Mouse (Mus musculus) cerebellum, postnatal 10 days (tissue): ENCODE measurements around the gene Dennd1a.

Experiments
- DNase-seq, 2 experiments: peaks; one replicate each; pipeline ENCODE4 v3.0.0; 2021; ENCODE audit warnings: mixed read lengths in 2 of 2

Dennd1a gene

DNA sequence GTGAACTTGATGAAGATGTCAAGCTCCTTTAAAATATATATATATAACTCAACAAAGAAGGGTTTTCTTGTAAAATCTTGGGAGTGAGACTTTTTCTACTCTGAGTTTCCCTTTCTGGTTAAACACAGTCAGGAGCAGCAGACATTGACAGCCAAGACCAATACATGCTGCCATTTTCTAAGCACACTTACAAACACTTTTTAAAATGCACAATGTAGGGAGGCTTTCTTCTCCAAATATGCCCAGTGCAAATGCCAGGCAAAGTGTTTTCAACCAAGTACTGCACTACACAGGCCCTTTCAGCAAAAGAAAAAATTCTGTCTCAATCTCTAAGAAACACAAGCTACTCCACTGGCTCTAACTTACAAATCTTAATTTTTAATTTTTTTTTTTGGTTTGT is 65.7 kb downstream of the Dennd1a start:
- DNase-seq = no peak

DNA sequence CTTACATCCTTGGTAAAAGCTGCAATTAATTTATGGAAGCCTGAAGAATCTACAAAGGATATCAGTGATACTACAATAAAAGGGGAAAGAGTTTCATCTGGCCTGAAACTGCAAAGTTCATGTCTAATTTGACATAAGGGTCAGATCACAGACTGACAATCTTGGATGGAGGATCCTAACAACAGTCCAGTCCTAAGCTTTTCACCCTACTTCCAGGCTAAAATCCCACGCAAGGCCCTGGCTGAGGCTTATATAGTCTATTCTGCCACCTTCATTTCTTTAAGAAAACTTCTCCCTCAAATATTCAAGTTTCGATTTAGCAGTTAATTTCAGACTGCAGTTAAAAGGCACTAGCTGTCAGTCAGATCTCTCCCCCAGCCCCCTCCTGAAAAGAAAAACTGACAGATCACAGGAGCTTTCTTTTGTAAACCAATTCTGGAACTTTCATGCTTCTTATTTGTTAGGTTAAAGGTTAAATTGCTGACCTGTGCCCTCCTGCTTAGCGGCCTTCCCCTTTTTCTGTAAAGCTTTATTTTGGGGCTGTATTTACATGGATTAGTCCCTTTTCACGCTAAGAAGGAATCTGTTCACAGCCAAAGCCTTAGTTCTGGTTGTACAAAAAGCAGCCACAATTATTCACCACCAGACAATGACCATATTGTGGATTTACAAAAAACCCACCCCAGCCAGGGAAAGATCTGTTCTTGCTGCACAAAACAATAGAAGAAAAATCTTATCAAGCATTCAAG is 66.3 kb downstream of the Dennd1a start:
- no peak for DNase-seq

- no peak for DNase-seq
Observed at GRCm38 (mm10) chr2:38219666-38220065, 67.5 kb downstream of the Dennd1a start.

- no peak for DNase-seq
Observed at GRCm38 (mm10) chr2:38213041-38213440, 74.1 kb downstream of the Dennd1a start.

DNA sequence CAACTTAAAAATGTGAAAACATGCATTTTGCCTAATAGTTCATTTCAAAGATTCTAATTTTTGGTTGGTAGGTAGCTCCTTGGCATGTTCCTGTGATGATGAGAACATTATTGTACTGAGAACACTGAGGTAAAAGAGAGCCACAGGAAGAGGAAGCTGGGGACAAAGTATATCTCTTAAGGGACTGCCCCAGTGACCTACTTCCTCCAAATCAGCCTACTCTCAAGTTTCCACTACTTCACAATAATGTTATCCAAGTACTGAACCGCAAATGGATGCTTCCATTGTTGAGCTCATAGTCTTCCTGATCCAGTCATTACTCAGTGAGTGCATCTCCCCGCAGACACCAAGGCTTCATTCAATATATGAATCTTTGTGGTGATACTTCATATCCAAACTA is 75.8 kb downstream of the Dennd1a start:
- DNase-seq = no peak

GRCm38 (mm10) chr2:38207752-38208151 is 79.4 kb downstream of the Dennd1a start:
- DNase-seq = no peak

GRCm38 (mm10) chr2:38205281-38205680 is 81.9 kb downstream of the Dennd1a start:
- DNase-seq = no peak

DNA sequence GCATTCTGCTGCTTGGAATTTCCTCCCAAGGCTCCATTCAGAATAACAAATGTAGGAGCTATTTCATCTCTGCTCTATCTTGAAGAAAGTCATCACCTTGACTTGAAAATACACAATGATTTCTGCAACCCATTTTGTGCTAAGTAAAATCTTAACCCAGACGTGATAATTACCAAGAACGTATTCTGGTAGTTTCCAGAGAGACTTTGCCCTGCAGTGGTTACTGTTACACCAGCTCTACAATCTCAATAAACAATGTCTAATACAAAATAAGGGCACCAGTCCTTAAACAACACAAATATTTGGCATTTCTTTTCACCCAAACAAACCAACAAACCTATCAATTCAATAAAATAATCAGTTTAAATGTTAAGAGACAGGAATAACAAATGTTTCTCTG is 82.5 kb downstream of the Dennd1a start:
- no peak for DNase-seq

DNA sequence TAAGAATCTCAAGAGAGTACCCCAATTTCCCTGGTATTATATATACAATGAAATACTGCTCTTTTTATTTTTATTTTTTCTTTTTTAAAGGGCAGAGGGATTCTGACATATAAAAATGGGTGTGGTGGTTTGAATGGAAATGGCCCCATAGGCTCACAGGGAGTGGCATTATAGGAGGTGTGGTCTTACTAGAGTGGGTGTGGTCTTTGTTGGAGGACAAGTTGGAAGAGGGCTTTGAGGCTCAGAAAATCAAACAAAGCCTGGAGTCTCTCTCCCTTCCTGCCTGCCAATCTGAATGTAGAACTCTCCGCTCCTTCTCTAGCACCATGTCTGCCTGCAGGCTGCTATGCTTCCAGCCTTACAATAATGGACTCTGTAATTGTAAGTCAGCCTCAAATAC is 89.1 kb downstream of the Dennd1a start:
- no peak for DNase-seq

DNA sequence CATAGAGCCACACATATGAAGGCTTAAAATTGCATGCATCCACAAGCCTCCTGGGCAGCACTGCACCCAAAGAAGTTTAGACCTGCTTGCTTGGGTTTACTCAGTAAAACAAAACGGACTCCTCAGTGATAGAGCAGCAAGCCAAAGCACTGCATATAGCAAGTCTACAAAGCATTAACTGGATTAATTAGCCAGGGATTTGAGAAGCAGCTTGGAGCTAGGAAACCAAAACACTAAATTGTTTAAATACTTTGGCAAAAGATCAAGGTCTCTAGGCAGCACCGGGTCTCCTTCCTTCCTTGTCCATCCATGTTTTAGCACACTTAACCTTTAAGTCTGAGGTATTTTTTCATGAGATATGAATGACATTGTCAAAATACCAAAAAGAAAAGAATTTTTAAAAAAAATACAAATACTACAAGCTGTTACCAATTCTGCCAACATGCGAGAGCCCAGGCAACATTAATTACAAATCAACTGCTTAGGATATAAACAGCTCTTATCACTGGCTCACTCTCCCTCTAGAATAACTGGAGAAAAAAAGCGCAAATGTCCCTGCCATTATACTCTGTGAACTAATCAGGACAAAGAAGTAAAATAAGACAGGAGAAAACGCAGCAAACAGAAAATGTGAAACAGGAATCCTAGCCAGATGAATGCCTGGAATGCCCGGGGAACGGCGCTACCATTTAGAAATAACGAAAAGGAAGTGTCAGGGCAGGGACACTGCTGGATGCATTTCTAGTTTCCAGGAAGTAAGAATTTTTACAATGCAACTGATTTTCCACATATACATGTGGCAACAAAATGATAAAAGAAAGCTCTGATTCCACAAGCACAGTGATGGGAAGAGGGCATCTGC is 90.8 kb downstream of the Dennd1a start:
- DNase-seq = peak in 1 of 2 experiments; percentile 4

- DNase-seq = no peak
Observed at GRCm38 (mm10) chr2:38192007-38192406, 95.2 kb downstream of the Dennd1a start.

DNA sequence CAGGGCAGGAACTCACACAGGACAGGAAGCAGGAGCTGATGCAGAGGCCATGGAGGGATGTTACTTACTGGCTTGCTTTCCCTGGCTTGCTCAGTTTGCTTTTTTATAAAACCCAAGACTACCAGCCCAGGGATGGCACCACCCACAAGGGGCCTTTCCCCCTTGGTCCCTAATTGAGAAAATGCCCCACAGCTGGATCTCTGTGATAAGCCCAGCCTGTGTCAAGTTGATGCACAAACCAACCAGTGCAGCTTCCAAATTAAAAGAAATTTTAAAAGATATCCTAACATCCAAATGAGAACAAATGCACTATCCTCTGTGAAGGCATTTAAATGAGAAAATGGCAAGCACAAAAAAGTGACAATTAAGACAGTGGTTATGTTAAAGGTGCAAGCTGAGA is 95.6 kb downstream of the Dennd1a start:
- no peak for DNase-seq

DNA sequence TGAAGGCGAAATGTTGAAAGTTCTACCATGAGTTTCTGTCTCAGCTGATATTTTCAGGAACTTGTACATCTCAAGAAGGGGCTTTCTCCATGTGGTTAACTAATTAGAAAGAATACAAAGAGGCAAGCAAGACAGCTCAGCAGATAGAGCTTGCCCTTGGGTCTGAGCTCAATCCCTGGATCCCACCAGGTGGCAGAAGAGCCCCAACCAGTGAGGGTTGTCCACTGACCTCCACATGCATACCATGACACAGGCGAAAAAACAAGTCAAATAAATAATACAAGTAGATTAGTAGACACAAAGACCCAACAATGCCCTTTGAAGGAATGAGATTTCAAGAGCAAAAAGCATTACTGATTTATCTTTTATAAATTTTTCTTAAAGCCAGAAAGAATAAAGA is 100.8 kb downstream of the Dennd1a start:
- DNase-seq = peak; percentile 7 to 16

DNA sequence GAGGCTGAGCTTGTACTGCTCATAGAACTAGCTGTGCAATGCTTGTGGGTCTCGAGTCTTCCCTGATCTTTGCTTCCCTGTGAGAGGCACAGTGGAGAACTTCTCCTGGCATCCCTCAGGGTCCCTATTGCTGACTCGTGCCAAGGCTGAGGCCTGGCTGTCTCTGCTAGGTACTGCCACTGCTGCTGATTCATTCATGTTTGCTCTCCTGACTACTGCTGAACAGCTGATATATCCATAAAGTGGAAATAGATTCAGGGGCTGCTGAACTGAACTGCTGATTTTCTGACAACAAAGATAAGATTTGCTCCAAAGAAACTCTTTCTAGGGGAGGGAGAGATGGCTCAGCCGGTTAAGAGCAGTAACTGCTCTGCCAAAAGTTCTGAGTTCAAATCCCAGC is 102.2 kb downstream of the Dennd1a start:
- no peak for DNase-seq

DNA sequence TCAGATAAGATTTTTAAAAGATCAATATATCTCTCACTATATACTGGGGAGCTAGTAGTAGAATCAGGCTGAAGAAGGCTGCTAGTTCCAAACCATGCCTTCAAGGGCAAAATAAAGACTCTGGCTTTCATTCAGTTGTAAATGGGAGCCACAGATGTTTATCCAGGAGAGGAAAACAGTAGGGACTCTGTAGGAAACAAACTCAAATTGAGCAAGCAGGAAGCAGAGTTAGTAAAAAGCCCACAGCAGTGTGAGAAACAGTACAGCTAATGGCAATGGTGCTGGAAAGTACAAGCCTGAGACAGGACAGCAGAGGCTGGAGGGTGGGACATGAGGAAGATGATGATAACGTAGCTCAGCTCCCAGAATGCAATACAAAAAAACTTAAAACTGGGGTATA is 103.3 kb downstream of the Dennd1a start:
- no peak for DNase-seq

DNA sequence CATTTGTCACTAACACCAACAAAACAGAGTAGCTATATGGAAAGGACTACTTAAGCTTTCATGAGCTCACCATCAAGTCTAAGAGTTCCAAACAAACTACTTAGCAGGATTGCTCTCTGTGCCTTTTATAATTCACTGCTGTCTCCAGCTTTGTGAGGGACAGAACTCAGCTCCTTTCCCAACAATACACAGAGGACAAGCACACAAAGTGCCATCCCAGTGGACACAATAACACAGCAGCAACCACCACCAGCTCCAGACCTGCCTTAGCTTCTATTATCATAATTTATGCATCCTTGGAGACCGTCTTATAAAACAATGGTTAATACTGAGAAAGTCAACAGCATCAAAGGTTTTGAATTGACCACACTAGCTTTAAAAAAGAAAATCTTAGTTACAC is 104.9 kb downstream of the Dennd1a start:
- no peak for DNase-seq

DNA sequence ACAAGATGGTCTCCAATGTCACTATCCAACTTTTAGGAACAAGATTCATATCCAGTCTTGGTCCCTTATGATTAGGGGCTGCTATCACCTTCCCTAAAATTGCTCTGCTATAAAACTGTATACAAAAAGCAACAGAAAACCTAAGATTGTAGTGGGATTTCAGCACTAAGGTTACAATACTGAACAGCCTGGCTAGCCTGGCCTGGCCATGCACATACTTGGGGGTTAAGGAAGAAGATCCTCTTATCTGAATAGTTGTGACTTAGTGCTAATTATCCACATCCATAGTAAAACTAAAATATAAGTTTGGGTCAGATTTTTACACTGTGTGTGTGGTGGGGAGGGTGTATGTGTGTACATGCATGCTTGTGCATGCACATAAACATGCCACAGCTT is 109.6 kb downstream of the Dennd1a start:
- no peak for DNase-seq

DNA sequence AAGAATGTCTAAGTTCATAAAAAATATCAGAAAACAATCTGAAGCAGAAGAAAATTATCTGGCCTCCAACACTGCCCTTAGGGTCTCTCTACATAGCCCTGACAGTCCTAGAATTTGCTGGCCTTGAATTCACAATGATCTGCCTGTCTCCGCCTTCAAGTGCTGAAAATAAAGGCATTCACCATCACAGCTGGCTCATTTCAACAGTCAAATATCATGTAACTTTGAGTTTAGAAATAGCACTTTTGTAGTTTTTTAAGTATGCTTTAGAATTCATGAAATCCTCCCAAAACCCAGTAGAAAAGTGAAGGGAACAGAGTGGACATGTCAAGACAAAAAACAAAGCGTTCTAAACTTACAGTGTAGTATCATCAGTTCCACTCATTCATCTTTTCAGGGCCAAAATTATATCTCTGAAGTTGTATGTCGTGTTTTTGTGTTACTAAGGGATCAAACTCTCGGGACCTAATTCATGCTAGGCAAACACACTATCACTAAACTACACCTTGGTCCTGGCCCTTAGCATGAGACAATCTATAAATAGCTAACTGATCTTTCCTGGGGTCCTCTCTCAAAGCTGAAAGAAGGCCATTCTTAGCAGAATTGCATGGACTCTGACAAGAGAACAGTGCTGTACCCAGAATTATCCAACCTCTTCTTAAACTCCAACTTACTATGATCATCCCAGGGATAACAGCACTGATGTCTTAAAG is 110.2 kb downstream of the Dennd1a start:
- DNase-seq = no peak

DNA sequence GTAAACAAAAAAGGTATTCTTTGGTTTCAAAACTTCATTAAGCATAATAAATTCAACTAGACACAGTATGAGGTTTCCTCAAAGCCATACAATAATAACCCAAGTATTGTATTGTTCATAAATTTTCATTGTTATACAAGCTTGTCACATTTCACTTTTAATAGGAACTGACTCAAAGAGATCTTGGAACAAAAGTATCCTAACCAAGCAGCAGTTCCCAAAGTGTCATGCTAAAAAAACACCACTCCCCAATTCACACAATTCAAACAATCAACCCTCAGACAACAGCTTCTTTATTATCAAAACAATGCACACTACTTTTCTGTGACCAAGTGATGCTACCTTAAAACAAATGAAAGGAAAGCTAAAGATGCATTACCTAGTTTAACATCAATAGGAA is 111.9 kb downstream of the Dennd1a start:
- no peak for DNase-seq

GRCm38 (mm10) chr2:38168606-38169005 is 118.6 kb downstream of the Dennd1a start:
- DNase-seq = no peak

- DNase-seq = no peak
Observed at GRCm38 (mm10) chr2:38165966-38166365, 121.2 kb downstream of the Dennd1a start.

- peak in 1 of 2 experiments; percentile 6 for DNase-seq
Observed at GRCm38 (mm10) chr2:38164326-38165035, 122.7 kb downstream of the Dennd1a start.

GRCm38 (mm10) chr2:38162486-38162885 is 124.7 kb downstream of the Dennd1a start:
- peak in 1 of 2 experiments; percentile 5 for DNase-seq
